Mouse (Mus musculus) neural tube, embryonic 14.5 days (tissue): ENCODE measurements around the gene Nphs1. TPM values are rescaled to one million over a fixed set of nuclear protein-coding genes. Genes with fewer than 3 reads are reported as not detected.
"Not testable (repeated sequence)": the region's sequence is repeated elsewhere in the genome, so short reads cannot be mapped to it uniquely, and the experiment has no call there.

Experiments
- ATAC-seq: fragments of 200-750 bp; cut with Nextera tagmentation; 2 replicates; pipeline ENCODE4 v1.8.0; 2017; ENCODE audit warnings: low read depth, mild to moderate bottlenecking, moderate TSS enrichment, moderate library complexity
- H3K27ac ChIP-seq: fragments of 300-500 bp; sonication (generic); 2 replicates; pipeline ENCODE4 v1.5.1; 2014; ENCODE audit warnings: low read depth, mild to moderate bottlenecking, control low read depth, low read length, moderate library complexity, mixed read lengths
- H3K27me3 ChIP-seq: fragments of 300-500 bp; sonication (generic); 2 replicates; pipeline ENCODE4 v1.6.1; 2014; ENCODE audit warnings: low read length; ENCODE audit not compliant: control insufficient read depth, insufficient read depth
- H3K36me3 ChIP-seq: fragments of 300-500 bp; sonication (generic); 2 replicates; pipeline ENCODE4 v1.6.1; 2014; ENCODE audit warnings: low read length, mixed read lengths; ENCODE audit not compliant: control insufficient read depth, insufficient read depth
- H3K4me1 ChIP-seq: fragments of 300-500 bp; sonication (generic); 2 replicates; pipeline ENCODE4 v1.6.1; 2014; ENCODE audit warnings: low read length; ENCODE audit not compliant: control insufficient read depth, insufficient read depth
- H3K4me2 ChIP-seq: fragments of 300-500 bp; sonication (generic); 2 replicates; pipeline ENCODE4 v1.6.1; 2014; ENCODE audit warnings: mild to moderate bottlenecking, low read depth, low read length, control low read depth
- H3K4me3 ChIP-seq: fragments of 300-500 bp; sonication (generic); 2 replicates; pipeline ENCODE4 v1.5.1; 2014; ENCODE audit warnings: low read depth, low read length, control low read depth, mixed read lengths
- H3K9ac ChIP-seq: fragments of 300-500 bp; sonication (generic); replicated peaks from 2 replicates; pipeline ENCODE4 v1.6.1; 2014; ENCODE audit warnings: low read depth, mild to moderate bottlenecking, control low read depth, low read length, mixed read lengths
- H3K9me3 ChIP-seq: fragments of 300-500 bp; sonication (generic); 2 replicates; pipeline ENCODE4 v1.6.1; 2016; ENCODE audit warnings: low read length; ENCODE audit not compliant: control insufficient read depth
- WGBS: fragments of 180-500 bp; shearing (Covaris S2); extraction: QIAGEN DNeasy Blood & Tissue Kit; methylation state at CpG from one replicate; pipeline ENCODE4 v1.1.7; 2014; 5-methylcytosine and 5-hydroxymethylcytosine counted together
- polyA plus RNA-seq: library from polyadenylated mRNA; unstranded; fragments of >200 nt; fragmentation: Nextera tagmentation; extraction: Ambion mirVana; gene quantifications from 2 replicates; pipeline ENCODE4 v1.2.1, GENCODE M21; 2014

Nphs1 gene
- polyA plus RNA-seq, 1 experiment from 2014 or later, result not detected

DNA sequence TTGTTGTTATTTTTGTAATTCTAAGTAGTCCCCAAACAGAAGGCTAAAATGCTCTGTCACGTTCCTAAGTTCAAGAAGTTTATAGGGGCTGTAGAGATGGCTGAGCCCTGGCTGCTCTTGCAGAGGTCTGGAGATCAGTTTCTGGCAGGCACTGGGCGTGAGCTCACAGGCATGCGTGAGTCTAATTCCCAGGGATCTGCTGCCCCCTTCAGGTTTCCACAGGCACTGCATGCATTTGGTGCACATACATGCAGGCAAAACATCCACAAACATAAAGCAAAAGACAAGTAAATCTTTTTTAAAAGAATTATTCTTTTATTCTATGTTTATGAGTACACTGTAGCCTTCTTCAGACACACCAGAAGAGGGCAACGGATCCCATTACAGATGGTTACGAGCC lies 14.3 kb downstream of the Nphs1 start:
- H3K9me3 ChIP-seq, result no peaks in the 10 kb centered on the region
- no peak overlapping the region for H3K27ac ChIP-seq
- no peaks in the 10 kb centered on the region for H3K36me3 ChIP-seq
- no peak overlapping the region for H3K4me2 ChIP-seq
- H3K4me3 ChIP-seq, result no peak overlapping the region
- no peak overlapping the region for H3K9ac ChIP-seq
- no peak for ATAC-seq
- 41% methylated on average over 5 of the region's 5 CpGs for WGBS
- no peaks in the 10 kb centered on the region for H3K4me1 ChIP-seq
- peaks cover 5% of the 10 kb centered on the region for H3K27me3 ChIP-seq

- Histone ChIP-seq H3K27ac (no peak overlapping the region), H3K9me3 (no peaks in the 10 kb centered on the region), H3K36me3 (no peaks in the 10 kb centered on the region), H3K4me2 (no peak overlapping the region), H3K4me1 (no peaks in the 10 kb centered on the region), H3K9ac (no peak overlapping the region), H3K27me3 (no peaks in the 10 kb centered on the region), H3K4me3 (no peak overlapping the region)
- ATAC-seq, result no peak
- WGBS, result 68% methylated on average over 4 of the region's 4 CpGs
Measured at GRCm38 (mm10) chr7:30474999-30475398, 16.9 kb downstream of the Nphs1 start.

DNA sequence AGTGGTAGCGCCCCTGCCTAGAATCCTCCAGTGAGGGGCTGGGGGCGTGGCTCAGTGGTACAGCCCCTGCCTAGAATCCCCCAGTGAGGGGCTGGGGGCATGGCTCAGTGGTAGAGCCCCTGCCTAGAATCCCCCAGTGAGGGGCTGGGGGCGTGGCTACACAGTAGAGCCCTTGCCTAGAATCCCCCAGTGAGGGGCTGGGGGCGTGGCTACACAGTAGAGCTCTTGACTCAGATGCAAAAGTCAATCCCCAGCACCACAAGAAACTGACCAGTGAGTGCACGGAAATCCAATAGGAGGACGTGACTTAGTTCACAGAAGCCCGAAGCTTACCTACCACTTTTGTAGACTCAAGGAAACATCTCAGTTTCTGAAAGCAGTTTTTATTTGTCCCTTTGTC lies 18.0 kb downstream of the Nphs1 start:
- H3K9ac ChIP-seq, H3K36me3 ChIP-seq, H3K27ac ChIP-seq, ATAC-seq, H3K4me1 ChIP-seq, H3K4me2 ChIP-seq, H3K27me3 ChIP-seq, H3K9me3 ChIP-seq, H3K4me3 ChIP-seq: not testable (repeated sequence)
- 77% methylated on average over 6 of the region's 7 CpGs for WGBS

GRCm38 (mm10) chr7:30477415-30478381 lies 19.6 kb downstream of the Nphs1 start:
- Histone ChIP-seq H3K36me3 (no peaks in the 10 kb centered on the region), H3K4me3 (peak overlapping the region; percentile 26), H3K4me1 (no peaks in the 10 kb centered on the region), H3K9ac (peak overlapping the region; percentile 39; the same call in 1 of the 2 replicates), H3K27ac (no peak overlapping the region), H3K27me3 (no peaks in the 10 kb centered on the region), H3K4me2 (peak overlapping the region; percentile 52), H3K9me3 (no peaks in the 10 kb centered on the region)
- WGBS, result 7% methylated on average over 28 of the region's 32 CpGs
- ATAC-seq, result peak; percentile 66; the same call in 1 of the 2 replicates

DNA sequence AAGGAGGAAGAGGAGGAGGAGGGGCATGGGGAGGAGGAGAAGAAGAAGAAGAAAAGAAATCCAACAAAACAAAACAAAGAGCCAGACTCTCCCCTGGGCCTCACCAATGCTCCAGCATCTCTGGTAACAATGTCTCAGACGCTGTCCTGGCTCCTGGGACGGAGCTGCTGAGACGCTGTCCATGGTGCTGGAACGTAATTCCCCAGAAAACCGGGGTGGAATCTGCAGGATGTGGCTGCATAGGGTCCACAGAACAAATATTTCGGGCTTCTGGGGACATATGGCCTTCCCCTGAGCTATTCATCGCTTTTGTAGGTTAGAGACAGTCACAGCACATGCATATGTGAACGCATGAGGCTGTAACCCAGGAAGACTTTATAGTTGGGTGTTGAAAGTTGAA lies 26.1 kb downstream of the Nphs1 start:
- Histone ChIP-seq H3K4me1 (no peaks in the 10 kb centered on the region), H3K9me3 (no peaks in the 10 kb centered on the region), H3K9ac (no peak overlapping the region), H3K4me3 (no peak overlapping the region), H3K27ac (no peak overlapping the region), H3K27me3 (no peaks in the 10 kb centered on the region), H3K4me2 (no peak overlapping the region), H3K36me3 (no peaks in the 10 kb centered on the region)
- no peak for ATAC-seq
- WGBS, result 17% methylated on average over 8 of the region's 8 CpGs

- no peak for ATAC-seq
- Histone ChIP-seq H3K27me3 (no peaks in the 10 kb centered on the region), H3K9ac (no peak overlapping the region), H3K4me2 (no peak overlapping the region), H3K36me3 (no peaks in the 10 kb centered on the region), H3K4me1 (no peaks in the 10 kb centered on the region), H3K4me3 (no peak overlapping the region), H3K27ac (no peak overlapping the region), H3K9me3 (no peaks in the 10 kb centered on the region)
- WGBS, result 34% methylated on average over 16 of the region's 16 CpGs
Measured at GRCm38 (mm10) chr7:30490251-30490956, 32.3 kb downstream of the Nphs1 start.

GRCm38 (mm10) chr7:30490957-30491307 lies 32.8 kb downstream of the Nphs1 start:
- Histone ChIP-seq H3K9me3 (no peaks in the 10 kb centered on the region), H3K27me3 (no peaks in the 10 kb centered on the region), H3K9ac (no peak overlapping the region), H3K4me3 (no peak overlapping the region), H3K4me2 (no peak overlapping the region), H3K36me3 (no peaks in the 10 kb centered on the region), H3K27ac (no peak overlapping the region), H3K4me1 (no peaks in the 10 kb centered on the region)
- no peak for ATAC-seq
- WGBS, result 28% methylated on average over 6 of the region's 6 CpGs

DNA sequence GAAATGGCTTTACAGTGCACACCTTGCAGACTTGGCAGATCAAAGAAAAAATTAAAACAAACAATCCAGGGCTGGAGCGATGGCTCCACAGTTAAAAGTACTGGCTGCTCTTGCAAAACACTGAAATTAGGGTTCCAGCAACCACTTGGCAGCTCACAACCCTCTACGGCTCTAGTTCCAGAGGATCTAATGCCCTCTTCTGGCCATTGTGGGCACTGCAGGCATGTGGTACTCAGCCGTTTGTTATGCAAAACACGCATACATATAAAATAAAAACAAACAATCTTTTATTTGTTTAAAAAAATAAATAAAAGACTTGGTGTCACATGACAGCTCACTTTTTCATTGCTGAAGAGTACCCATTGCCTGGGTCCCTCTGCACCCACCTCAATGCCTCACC lies 34.6 kb downstream of the Nphs1 start:
- 14% methylated on average over 4 of the region's 4 CpGs for WGBS
- no peak overlapping the region for H3K9ac ChIP-seq
- H3K27me3 ChIP-seq, result no peaks in the 10 kb centered on the region
- H3K4me2 ChIP-seq, result no peak overlapping the region
- no peaks in the 10 kb centered on the region for H3K4me1 ChIP-seq
- no peak overlapping the region for H3K27ac ChIP-seq
- no peaks in the 10 kb centered on the region for H3K9me3 ChIP-seq
- no peak overlapping the region for H3K4me3 ChIP-seq
- ATAC-seq, result no peak
- H3K36me3 ChIP-seq, result no peaks in the 10 kb centered on the region

GRCm38 (mm10) chr7:30493401-30493931 lies 35.4 kb downstream of the Nphs1 start, which contains the start of gene Prodh2:
Gene Prodh2 (plus strand): TSS chr7:30493622.
- no peaks in the 10 kb centered on the region for H3K4me1 ChIP-seq
- H3K27me3 ChIP-seq, result no peaks in the 10 kb centered on the region
- no peak for ATAC-seq
- no peak within 1 kb of the TSS for H3K4me2 ChIP-seq
- 42% methylated on average over 11 of the region's 11 CpGs for WGBS
- no peak within 1 kb of the TSS for H3K9ac ChIP-seq
- H3K36me3 ChIP-seq, result no peaks in the 10 kb centered on the region
- H3K4me3 ChIP-seq, result no peak within 1 kb of the TSS
- no peak within 1 kb of the TSS for H3K27ac ChIP-seq
- H3K9me3 ChIP-seq, result no peaks in the 10 kb centered on the region
